Mouse (Mus musculus): ENCODE results near the gene Lbx1. TPM values are rescaled to one million over a fixed set of nuclear protein-coding genes. Genes with fewer than 3 reads are reported as not detected.

Lbx1 gene
- total and polyA plus RNA-seq, 3 experiments: not detected

- Histone ChIP-seq H3K27ac (ENCODE audit: insufficient read depth, low read depth) (no peak overlapping the region), H3K9me3 (replicated peaks; ENCODE audit: low read length) (peaks cover 26% of the 10 kb centered on the region), H3K4me1 (ENCODE audit: control insufficient read depth in 1 of 2, insufficient read depth in 2 of 2) (peaks cover 0 to 9% of the 10 kb centered on the region in 2 experiments; a peak in 2 of 4 replicates), H3K27me3 (replicated peaks) (peaks cover 59% of the 10 kb centered on the region), H3K4me2 (ENCODE audit: insufficient read depth, low read depth, poor library complexity, severe bottlenecking) (no peak overlapping the region), H3K9ac (ENCODE audit: insufficient read depth, low read depth) (no peak overlapping the region), H3K4me3 (replicated peaks in 1 of 3; ENCODE audit: low read depth in 2 of 3, low read length in 2 of 3, poor library complexity in 1 of 3) (no peak overlapping the region), H3K36me3 (replicated peaks in 1 of 2; ENCODE audit: control insufficient read depth in 1 of 2, insufficient read depth in 1 of 2, low read length in 1 of 2) (no peaks in the 10 kb centered on the region), H3K79me2 (replicated peaks; ENCODE audit: control insufficient read depth, extremely low read depth, insufficient read depth, poor library complexity, severe bottlenecking) (no peaks in the 10 kb centered on the region)
- in situ Hi-C loops (cut with MboI; ENCODE audit: low pct_ligation_motif_present, low pct_unique_long_range_greater_than_20kb, low sequenced_read_pairs) (no loop called here), dilution Hi-C loops (cut with MboI; ENCODE audit: extremely low pct_ligation_motif_present, extremely low pct_unique_long_range_greater_than_20kb, low sequenced_read_pairs) (no loop called here)
- DNase-seq (ENCODE audit: extremely low read depth): no peak
- TF ChIP-seq BHLHE40 (IDR thresholded peaks at IDR 0.05; ENCODE audit: low read depth, low read length): no peak
- TF ChIP-seq RCOR1 (conservative IDR thresholded peaks at IDR 0.05; ENCODE audit: low read depth, low read length): no peak
- no peak for TF ChIP-seq CTCF (conservative IDR thresholded peaks at IDR 0.05 in 1 of 2, IDR thresholded peaks at IDR 0.05 in 1 of 2; ENCODE audit: low read depth in 2 of 2, low read length in 2 of 2)
- no peak for TF ChIP-seq PAX5 (IDR thresholded peaks at IDR 0.05; ENCODE audit: low read length)
- no peak for TF ChIP-seq RAD21 (IDR thresholded peaks at IDR 0.05; ENCODE audit: low read depth, low read length)
- no peak for TF ChIP-seq IRF4 (IDR thresholded peaks at IDR 0.05; ENCODE audit: low read depth, low read length)
- no peak for TF ChIP-seq ZKSCAN1 (IDR thresholded peaks at IDR 0.05; ENCODE audit: borderline replicate concordance, low read depth, low read length)
- TF ChIP-seq MXI1 (IDR thresholded peaks at IDR 0.05; ENCODE audit: low read depth, low read length): no peak
- TF ChIP-seq UBTF (IDR thresholded peaks at IDR 0.05; ENCODE audit: low read depth, low read length): no peak
- no peak for TF ChIP-seq POLR2AphosphoS2 (IDR thresholded peaks at IDR 0.05; ENCODE audit: low read depth, low read length)
- no peak for TF ChIP-seq NELFE (IDR thresholded peaks at IDR 0.05; ENCODE audit: low read depth, low read length)
- no peak for TF ChIP-seq MAFK (IDR thresholded peaks at IDR 0.05; ENCODE audit: insufficient replicate concordance, low read length)
- TF ChIP-seq MAZ (IDR thresholded peaks at IDR 0.05; ENCODE audit: low read depth, low read length): no peak
- no peak for TF ChIP-seq ELF1 (IDR thresholded peaks at IDR 0.05; ENCODE audit: low read depth, low read length)
- no peak for TF ChIP-seq TBP (conservative IDR thresholded peaks at IDR 0.05; ENCODE audit: low read depth, low read length)
These were observed 3.6 kb upstream of the Lbx1 start for GRCm38 (mm10) chr19:45239191-45239590.

GRCm38 (mm10) chr19:45237665-45238209 lies 2.1 kb upstream of the Lbx1 start:
- no peak for TF ChIP-seq HCFC1 (IDR thresholded peaks at IDR 0.05; ENCODE audit: low read depth, low read length)
- TF ChIP-seq ELF1 (IDR thresholded peaks at IDR 0.05; ENCODE audit: low read depth, low read length): no peak
- no peak for TF ChIP-seq BHLHE40 (IDR thresholded peaks at IDR 0.05; ENCODE audit: low read depth, low read length)
- TF ChIP-seq UBTF (IDR thresholded peaks at IDR 0.05; ENCODE audit: low read depth, low read length): no peak
- no peak for TF ChIP-seq TCF12 (IDR thresholded peaks at IDR 0.05; ENCODE audit: low read depth, low read length)
- TF ChIP-seq JUN (IDR thresholded peaks at IDR 0.05; ENCODE audit: insufficient read depth, low read depth, low read length): no peak
- no peak for TF ChIP-seq ETS1 (conservative IDR thresholded peaks at IDR 0.05; ENCODE audit: low read depth, low read length)
- no peak for TF ChIP-seq ZNF384 (IDR thresholded peaks at IDR 0.05; ENCODE audit: low read depth, low read length)
- no peak for TF ChIP-seq RAD21 (IDR thresholded peaks at IDR 0.05; ENCODE audit: low read depth, low read length)
- TF ChIP-seq MAX (IDR thresholded peaks at IDR 0.05; ENCODE audit: low read length): no peak
- TF ChIP-seq USF1 (IDR thresholded peaks at IDR 0.05; ENCODE audit: low read depth, low read length): no peak
- TF ChIP-seq E2F4 (IDR thresholded peaks at IDR 0.05; ENCODE audit: insufficient replicate concordance, low read depth, low read length): no peak
- no peak for TF ChIP-seq SMC3 (IDR thresholded peaks at IDR 0.05; ENCODE audit: low read depth, low read length)
- no peak for TF ChIP-seq MAFK (IDR thresholded peaks at IDR 0.05; ENCODE audit: insufficient replicate concordance, low read length)
- no peak for TF ChIP-seq NELFE (IDR thresholded peaks at IDR 0.05; ENCODE audit: low read depth, low read length)
- TF ChIP-seq MEF2A (IDR thresholded peaks at IDR 0.05; ENCODE audit: borderline replicate concordance, low read depth, low read length): no peak
- no peak for TF ChIP-seq TBP (conservative IDR thresholded peaks at IDR 0.05; ENCODE audit: low read depth, low read length)
- no peak for TF ChIP-seq JUND (conservative IDR thresholded peaks at IDR 0.05; ENCODE audit: low read depth, low read length)
- no peak overlapping the region for H3K4me3 ChIP-seq (replicated peaks in 1 of 3; ENCODE audit: low read depth in 2 of 3, low read length in 2 of 3, poor library complexity in 1 of 3)
- no peak overlapping the region for H3K9ac ChIP-seq (ENCODE audit: insufficient read depth, low read depth)
- peaks cover 35% of the 10 kb centered on the region for H3K9me3 ChIP-seq (replicated peaks; ENCODE audit: low read length)
- no peaks in the 10 kb centered on the region for H3K79me2 ChIP-seq (replicated peaks; ENCODE audit: control insufficient read depth, extremely low read depth, insufficient read depth, poor library complexity, severe bottlenecking)
- no peak for DNase-seq (ENCODE audit: extremely low read depth)
- no peaks in the 10 kb centered on the region for H3K36me3 ChIP-seq (replicated peaks in 1 of 2; ENCODE audit: control insufficient read depth in 1 of 2, insufficient read depth in 1 of 2, low read length in 1 of 2)
- dilution Hi-C loops (cut with MboI; ENCODE audit: extremely low pct_ligation_motif_present, extremely low pct_unique_long_range_greater_than_20kb, low sequenced_read_pairs): no loop called here
- no peak overlapping the region for H3K27ac ChIP-seq (ENCODE audit: insufficient read depth, low read depth)
- in situ Hi-C loops (cut with MboI; ENCODE audit: low pct_ligation_motif_present, low pct_unique_long_range_greater_than_20kb, low sequenced_read_pairs): no loop called here
- peaks cover 50% of the 10 kb centered on the region for H3K27me3 ChIP-seq (replicated peaks)
- H3K4me2 ChIP-seq (ENCODE audit: insufficient read depth, low read depth, poor library complexity, severe bottlenecking): no peak overlapping the region
- peaks cover 0 to 8% of the 10 kb centered on the region in 2 experiments; a peak in 2 of 4 replicates for H3K4me1 ChIP-seq (ENCODE audit: control insufficient read depth in 1 of 2, insufficient read depth in 2 of 2)

Data from CH12.LX (cell line).